Mouse (Mus musculus) G1E (cell line): ENCODE results near the gene Scn8a.

Experiments
- CTCF ChIP-seq: IDR thresholded peaks from 2 replicates; pipeline ENCODE4 v1.5.1; 2012; ENCODE audit warnings: low read depth, low read length, inconsistent platforms, mixed read lengths
- GATA1 ChIP-seq: IDR thresholded peaks from 2 replicates; pipeline ENCODE4 v1.6.1; 2012; ENCODE audit warnings: borderline replicate concordance, low read length, inconsistent platforms, mixed read lengths
- GATA2 ChIP-seq: IDR thresholded peaks from 2 replicates; pipeline ENCODE4 v1.6.1; 2012; ENCODE audit warnings: low read depth, low read length, inconsistent platforms, borderline replicate concordance
- POLR2AphosphoS5 ChIP-seq: IDR thresholded peaks from 2 replicates; pipeline ENCODE4 v1.6.1; 2012; ENCODE audit warnings: low read depth, low read length, inconsistent platforms; ENCODE audit not compliant: insufficient replicate concordance
- TAL1 ChIP-seq: conservative IDR thresholded peaks from 2 replicates; pipeline ENCODE4 v1.6.1; 2012; ENCODE audit warnings: low read depth, low read length, inconsistent platforms, mixed read lengths

DNA sequence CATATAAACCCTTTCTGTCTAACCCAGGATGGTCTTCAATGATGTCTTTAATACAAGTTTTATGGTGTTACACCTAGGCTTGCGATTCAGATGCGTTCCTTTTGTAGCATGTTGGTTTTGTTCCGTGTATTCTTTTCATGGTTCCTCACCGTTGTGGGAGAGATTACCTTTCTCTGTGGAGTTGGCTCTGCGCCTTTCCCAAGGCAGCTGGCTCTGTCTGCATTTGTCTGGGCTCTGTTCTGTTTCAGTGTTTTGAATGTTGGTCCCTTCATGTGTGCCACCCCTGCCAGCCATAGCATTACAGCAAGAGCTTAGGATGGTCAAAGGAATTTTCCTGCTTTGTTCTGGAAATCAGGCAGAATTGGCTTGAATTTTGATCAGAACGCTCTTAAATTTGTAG lies 14.8 kb downstream of the Scn8a start:
- no peak for TF ChIP-seq TAL1
- no peak for TF ChIP-seq CTCF
- no peak for TF ChIP-seq POLR2AphosphoS5
- no peak for TF ChIP-seq GATA2
- no peak for TF ChIP-seq GATA1
